Mouse (Mus musculus) cerebellum, adult 2 months (tissue): ENCODE results near the gene Fam43b. TPM values are rescaled to one million over a fixed set of nuclear protein-coding genes. Genes with fewer than 3 reads are reported as not detected.

ENCODE experiments used
- DNase-seq, 2 experiments: peaks; one replicate each; pipeline ENCODE4 v3.0.0; 2021
- H3K27ac ChIP-seq: fragments of 200-500 bp; 2 replicates; pipeline ENCODE4 v1.5.1; 2012; ENCODE audit warnings: low read length, control low read depth, inconsistent platforms; ENCODE audit not compliant: insufficient read depth
- H3K27me3 ChIP-seq: fragments of 200-500 bp; 2 replicates; pipeline ENCODE4 v1.6.1; 2012; ENCODE audit warnings: inconsistent platforms, mild to moderate bottlenecking, low read length, moderate library complexity; ENCODE audit not compliant: control insufficient read depth, insufficient read depth
- H3K4me1 ChIP-seq: fragments of 200-500 bp; 2 replicates; pipeline ENCODE4 v1.6.1; 2011; ENCODE audit warnings: low read length; ENCODE audit not compliant: control insufficient read depth, insufficient read depth
- H3K4me3 ChIP-seq: fragments of 200-500 bp; replicated peaks from 2 replicates; pipeline ENCODE3; 2011; ENCODE audit warnings: mild to moderate bottlenecking, low read depth, low read length, control low read depth; ENCODE audit not compliant: insufficient read depth
- CTCF ChIP-seq: fragments of 200-500 bp; IDR thresholded peaks from 2 replicates; pipeline ENCODE4 v1.5.1; 2011; ENCODE audit warnings: low read depth, mild to moderate bottlenecking, control low read depth, low read length, moderate library complexity, borderline replicate concordance; ENCODE audit not compliant: insufficient read depth
- POLR2A ChIP-seq: fragments of 200-500 bp; IDR thresholded peaks from 2 replicates; pipeline ENCODE4 v1.6.1; 2011; ENCODE audit warnings: low read length, control low read depth, borderline replicate concordance; ENCODE audit not compliant: insufficient read depth
- WGBS: fragments of 180-500 bp; shearing (Covaris S2); methylation state at CpG from one replicate; pipeline ENCODE4 v1.1.7; 2018; 5-methylcytosine and 5-hydroxymethylcytosine counted together
- polyA plus RNA-seq: library from polyadenylated mRNA; depleted of rRNA; stranded (reverse); fragments of >200 nt; gene quantifications from 2 replicates; pipeline ENCODE4 v1.2.3, GENCODE M21; 2012; rRNA removed

Gene Fam43b
- polyA plus RNA-seq, 1 experiment: 15.0 TPM

GRCm38 (mm10) chr4:138353438-138354171 lies 42.7 kb downstream of the Fam43b start:
- no peak for TF ChIP-seq POLR2A
- no peak for TF ChIP-seq CTCF
- WGBS: 47% methylated on average over 10 of the region's 10 CpGs
- Histone ChIP-seq H3K27me3 (no peaks in the 10 kb centered on the region), H3K4me3 (no peak overlapping the region), H3K27ac (no peak overlapping the region), H3K4me1 (no peaks in the 10 kb centered on the region)
- no peak for DNase-seq

GRCm38 (mm10) chr4:138352692-138353091 lies 43.6 kb downstream of the Fam43b start:
- Histone ChIP-seq H3K4me3 (no peak overlapping the region), H3K27ac (no peak overlapping the region), H3K27me3 (no peaks in the 10 kb centered on the region), H3K4me1 (no peaks in the 10 kb centered on the region)
- no peak for DNase-seq
- TF ChIP-seq POLR2A (no peak), CTCF (no peak)
- WGBS: 71% methylated on average over 6 of the region's 6 CpGs

- 96% methylated on average over 5 of the region's 5 CpGs for WGBS
- H3K4me1 ChIP-seq: no peaks in the 10 kb centered on the region
- DNase-seq: no peak
- no peak overlapping the region for H3K4me3 ChIP-seq
- H3K27ac ChIP-seq: no peak overlapping the region
- TF ChIP-seq POLR2A: no peak
- no peak for TF ChIP-seq CTCF
- H3K27me3 ChIP-seq: no peaks in the 10 kb centered on the region
These were observed 44.5 kb downstream of the Fam43b start for GRCm38 (mm10) chr4:138351821-138352220.

GRCm38 (mm10) chr4:138348716-138349115 lies 47.6 kb downstream of the Fam43b start:
- Histone ChIP-seq H3K4me3 (no peak overlapping the region), H3K27me3 (no peaks in the 10 kb centered on the region), H3K4me1 (peaks cover 7% of the 10 kb centered on the region), H3K27ac (no peak overlapping the region)
- 67% methylated on average over 7 of the region's 7 CpGs for WGBS
- TF ChIP-seq POLR2A (no peak), CTCF (no peak)
- DNase-seq: no peak

GRCm38 (mm10) chr4:138347280-138347679 lies 49.0 kb downstream of the Fam43b start:
- H3K27me3 ChIP-seq: no peaks in the 10 kb centered on the region
- no peak overlapping the region for H3K4me3 ChIP-seq
- TF ChIP-seq CTCF (no peak), POLR2A (no peak)
- 61% methylated on average over 1 of the region's 1 CpGs for WGBS
- no peak overlapping the region for H3K27ac ChIP-seq
- no peak for DNase-seq
- peaks cover 16% of the 10 kb centered on the region for H3K4me1 ChIP-seq

- peak; percentile 43 to 68 for DNase-seq
- Histone ChIP-seq H3K4me3 (no peak overlapping the region), H3K27me3 (no peaks in the 10 kb centered on the region), H3K27ac (no peak overlapping the region), H3K4me1 (peaks cover 35% of the 10 kb centered on the region)
- TF ChIP-seq CTCF: no peak
- TF ChIP-seq POLR2A: no peak
- WGBS: 37% methylated on average over 9 of the region's 9 CpGs
These were observed 51.3 kb downstream of the Fam43b start for GRCm38 (mm10) chr4:138344891-138345545.

Other genes starting within 250 kb of the Fam43b start
- 163 and 170 TPM in 2 replicates for gene Hp1bp3, start 180.2 kb downstream of the Fam43b start, polyA plus RNA-seq
- 38.9 and 40.8 TPM in 2 replicates for gene Sh2d5, start 146.1 kb downstream of the Fam43b start, polyA plus RNA-seq
- 12.2 and 12.7 TPM in 2 replicates for gene Kif17, start 146.1 kb downstream of the Fam43b start, polyA plus RNA-seq
- gene Ddost, start 91.8 kb downstream of the Fam43b start, polyA plus RNA-seq: 98.3 and 101 TPM in 2 replicates
- gene Pink1, start 70.2 kb downstream of the Fam43b start, polyA plus RNA-seq: 404 and 437 TPM in 2 replicates
- 12.6 and 15.4 TPM in 2 replicates for gene Cda, start 28.5 kb downstream of the Fam43b start, polyA plus RNA-seq
- gene Mul1, start 38.1 kb upstream of the Fam43b start, polyA plus RNA-seq: 40.9 and 45.3 TPM in 2 replicates
- 99.0 and 109 TPM in 2 replicates for gene Camk2n1, start 57.8 kb upstream of the Fam43b start, polyA plus RNA-seq
- gene Vwa5b1, start 239.4 kb upstream of the Fam43b start, polyA plus RNA-seq: 1.6 and 2.7 TPM in 2 replicates